Mouse (Mus musculus) gonadal fat pad, adult 2 months (tissue): ENCODE results near the gene Uvssa. TPM values are rescaled to one million over a fixed set of nuclear protein-coding genes. Genes with fewer than 3 reads are reported as not detected.
"Not testable (repeated sequence)": the region's sequence is repeated elsewhere in the genome, so short reads cannot be mapped to it uniquely, and the experiment has no call there.

ENCODE experiments used
- DNase-seq: peaks from one replicate; pipeline ENCODE4 v3.0.0-alpha.2; 2012; ENCODE audit warnings: low read depth
- polyA plus RNA-seq: library from polyadenylated mRNA; depleted of rRNA; stranded (reverse); fragments of >200 nt; gene quantifications from 2 replicates; pipeline ENCODE4 v1.2.3, GENCODE M21; 2012; rRNA removed

The Uvssa gene
- 8.7 and 8.8 TPM in 2 replicates for polyA plus RNA-seq

- peak; percentile 81 for DNase-seq
Measured at GRCm38 (mm10) chr5:33378302-33378854, at the start of gene Uvssa. Gene Uvssa (plus strand): TSS chr5:33378549.

GRCm38 (mm10) chr5:33334381-33335272 is 43.7 kb upstream of the Uvssa start:
- no peak for DNase-seq

- no peak for DNase-seq
Measured at GRCm38 (mm10) chr5:33335273-33335976, 42.9 kb upstream of the Uvssa start, which contains the start of gene Maea. Gene Maea (plus strand): TSS chr5:33335509.

GRCm38 (mm10) chr5:33335977-33336360 is 42.4 kb upstream of the Uvssa start:
- no peak for DNase-seq

- DNase-seq = no peak
Measured at GRCm38 (mm10) chr5:33337206-33337605, 41.1 kb upstream of the Uvssa start.

- DNase-seq = no peak
Measured at GRCm38 (mm10) chr5:33341165-33341564, 37.2 kb upstream of the Uvssa start.

- DNase-seq = not testable (repeated sequence)
Measured at GRCm38 (mm10) chr5:33342248-33342647, 36.1 kb upstream of the Uvssa start.

- no peak for DNase-seq
Measured at GRCm38 (mm10) chr5:33342821-33343220, 35.5 kb upstream of the Uvssa start.

GRCm38 (mm10) chr5:33343571-33343970 is 34.8 kb upstream of the Uvssa start:
- no peak for DNase-seq

GRCm38 (mm10) chr5:33344070-33344469 is 34.3 kb upstream of the Uvssa start:
- no peak for DNase-seq

- no peak for DNase-seq
Measured at GRCm38 (mm10) chr5:33347620-33348019, 30.7 kb upstream of the Uvssa start.

- no peak for DNase-seq
Measured at GRCm38 (mm10) chr5:33349205-33349604, 29.1 kb upstream of the Uvssa start.

- no peak for DNase-seq
Measured at GRCm38 (mm10) chr5:33349706-33350105, 28.6 kb upstream of the Uvssa start.

GRCm38 (mm10) chr5:33351556-33352272 is 26.6 kb upstream of the Uvssa start:
- no peak for DNase-seq

GRCm38 (mm10) chr5:33352273-33352645 is 26.1 kb upstream of the Uvssa start:
- DNase-seq = no peak

GRCm38 (mm10) chr5:33353011-33353410 is 25.3 kb upstream of the Uvssa start:
- no peak for DNase-seq

GRCm38 (mm10) chr5:33357494-33357893 is 20.9 kb upstream of the Uvssa start:
- no peak for DNase-seq

GRCm38 (mm10) chr5:33358467-33358866 is 19.9 kb upstream of the Uvssa start:
- no peak for DNase-seq

- DNase-seq = no peak
Measured at GRCm38 (mm10) chr5:33363263-33363662, 15.1 kb upstream of the Uvssa start.

- no peak for DNase-seq
Measured at GRCm38 (mm10) chr5:33368651-33369050, 9.7 kb upstream of the Uvssa start.

- no peak for DNase-seq
Measured at GRCm38 (mm10) chr5:33371137-33371536, 7.2 kb upstream of the Uvssa start.

- no peak for DNase-seq
Measured at GRCm38 (mm10) chr5:33371668-33372067, 6.7 kb upstream of the Uvssa start.
